Mouse (Mus musculus): ENCODE measurements at regions not wholly inside any gene's neighbourhood (a gene's known extent, or its start where the extent isn't known, plus 50 kb on each side); places are given as distances from the start of the nearest gene placed in this dataset.
"Not testable (repeated sequence)": the region's sequence is repeated elsewhere in the genome, so short reads cannot be mapped to it uniquely, and the experiment has no call there.

- H3K36me3 ChIP-seq = no peaks in the 10 kb centered on the region
- H3K4me1 ChIP-seq (replicated peaks) = peaks cover 29% of the 10 kb centered on the region
- no peaks in the 10 kb centered on the region for H3K9me3 ChIP-seq
- no peaks in the 10 kb centered on the region for H3K27me3 ChIP-seq (ENCODE audit: insufficient read depth, poor library complexity, severe bottlenecking)
- DNase-seq (ENCODE audit: low spot score) = no peak
- H3K27ac ChIP-seq = peak overlapping the region; percentile 16; the same call in 1 of the 2 replicates
- WGBS = 80% methylated on average over 4 of the region's 4 CpGs
- H3K4me3 ChIP-seq = no peak overlapping the region
These were observed 65.8 kb upstream of the Slc44a3 start for GRCm38 (mm10) chr3:121597988-121598387.

GRCm38 (mm10) chr3:121597203-121597602, 65.0 kb upstream of the Slc44a3 start:
- WGBS = 92% methylated on average over 5 of the region's 5 CpGs
- Histone ChIP-seq H3K27me3 (ENCODE audit: insufficient read depth, poor library complexity, severe bottlenecking) (no peaks in the 10 kb centered on the region), H3K4me1 (replicated peaks) (peaks cover 27% of the 10 kb centered on the region), H3K4me3 (no peak overlapping the region), H3K36me3 (no peaks in the 10 kb centered on the region), H3K27ac (no peak overlapping the region), H3K9me3 (no peaks in the 10 kb centered on the region)
- no peak for DNase-seq (ENCODE audit: low spot score)

- DNase-seq (ENCODE audit: low spot score) = no peak
- Histone ChIP-seq H3K36me3 (no peaks in the 10 kb centered on the region), H3K9me3 (peaks cover 5% of the 10 kb centered on the region; the same call in 1 of the 2 replicates), H3K27ac (no peak overlapping the region), H3K4me3 (no peak overlapping the region), H3K4me1 (replicated peaks) (peaks cover 19% of the 10 kb centered on the region; the same call in 1 of the 2 replicates), H3K27me3 (ENCODE audit: insufficient read depth, poor library complexity, severe bottlenecking) (no peaks in the 10 kb centered on the region)
- 75% methylated on average over 4 of the region's 4 CpGs for WGBS
These were observed 62.4 kb upstream of the Slc44a3 start for GRCm38 (mm10) chr3:121594580-121594979.

- no peak overlapping the region for H3K27ac ChIP-seq
- H3K9me3 ChIP-seq = peaks cover 5% of the 10 kb centered on the region; the same call in 1 of the 2 replicates
- no peaks in the 10 kb centered on the region for H3K36me3 ChIP-seq
- 61% methylated on average over 8 of the region's 8 CpGs for WGBS
- H3K27me3 ChIP-seq (ENCODE audit: insufficient read depth, poor library complexity, severe bottlenecking) = no peaks in the 10 kb centered on the region
- no peak overlapping the region for H3K4me3 ChIP-seq
- H3K4me1 ChIP-seq (replicated peaks) = peaks cover 22% of the 10 kb centered on the region
- no peak for DNase-seq (ENCODE audit: low spot score)
These were observed 61.5 kb upstream of the Slc44a3 start for GRCm38 (mm10) chr3:121593598-121594117.

- H3K4me1 ChIP-seq (replicated peaks) = peaks cover 22% of the 10 kb centered on the region
- H3K36me3 ChIP-seq = no peaks in the 10 kb centered on the region
- no peaks in the 10 kb centered on the region for H3K27me3 ChIP-seq (ENCODE audit: insufficient read depth, poor library complexity, severe bottlenecking)
- H3K27ac ChIP-seq = no peak overlapping the region
- peaks cover 5% of the 10 kb centered on the region; the same call in 1 of the 2 replicates for H3K9me3 ChIP-seq
- H3K4me3 ChIP-seq = no peak overlapping the region
- no peak for DNase-seq (ENCODE audit: low spot score)
- 91% methylated on average over 4 of the region's 4 CpGs for WGBS
These were observed 60.9 kb upstream of the Slc44a3 start for GRCm38 (mm10) chr3:121593143-121593542.

- no peaks in the 10 kb centered on the region for H3K36me3 ChIP-seq
- H3K4me3 ChIP-seq = no peak overlapping the region
- no peak for DNase-seq (ENCODE audit: low spot score)
- WGBS = 82% methylated on average over 9 of the region's 9 CpGs
- peak overlapping the region; percentile 50; the same call in 1 of the 2 replicates for H3K27ac ChIP-seq
- H3K27me3 ChIP-seq (ENCODE audit: insufficient read depth, poor library complexity, severe bottlenecking) = no peaks in the 10 kb centered on the region
- peaks cover 5% of the 10 kb centered on the region; the same call in 1 of the 2 replicates for H3K9me3 ChIP-seq
- H3K4me1 ChIP-seq (replicated peaks) = peaks cover 19% of the 10 kb centered on the region
These were observed 57.3 kb upstream of the Slc44a3 start for GRCm38 (mm10) chr3:121589494-121589885.

- H3K27ac ChIP-seq = peak overlapping the region; percentile 50
- no peak overlapping the region for H3K4me3 ChIP-seq
- H3K27me3 ChIP-seq (ENCODE audit: insufficient read depth, poor library complexity, severe bottlenecking) = no peaks in the 10 kb centered on the region
- peaks cover 5% of the 10 kb centered on the region; the same call in 1 of the 2 replicates for H3K9me3 ChIP-seq
- peak; percentile 78 for DNase-seq (ENCODE audit: low spot score)
- H3K36me3 ChIP-seq = no peaks in the 10 kb centered on the region
- WGBS = 60% methylated on average over 14 of the region's 14 CpGs
- H3K4me1 ChIP-seq (replicated peaks) = peaks cover 21% of the 10 kb centered on the region
These were observed 56.7 kb upstream of the Slc44a3 start for GRCm38 (mm10) chr3:121588737-121589493.

- WGBS = 92% methylated on average over 5 of the region's 5 CpGs
- H3K4me1 ChIP-seq (replicated peaks) = peaks cover 26% of the 10 kb centered on the region
- H3K9me3 ChIP-seq = no peaks in the 10 kb centered on the region
- no peak overlapping the region for H3K27ac ChIP-seq
- H3K36me3 ChIP-seq = no peaks in the 10 kb centered on the region
- no peaks in the 10 kb centered on the region for H3K27me3 ChIP-seq (ENCODE audit: insufficient read depth, poor library complexity, severe bottlenecking)
- H3K4me3 ChIP-seq = no peak overlapping the region
- no peak for DNase-seq (ENCODE audit: low spot score)
These were observed 53.1 kb upstream of the Slc44a3 start for GRCm38 (mm10) chr3:121585306-121585705.

- Histone ChIP-seq H3K4me3 (no peak overlapping the region), H3K36me3 (no peaks in the 10 kb centered on the region), H3K9me3 (no peaks in the 10 kb centered on the region), H3K27ac (no peak overlapping the region), H3K27me3 (ENCODE audit: insufficient read depth, poor library complexity, severe bottlenecking) (no peaks in the 10 kb centered on the region), H3K4me1 (replicated peaks) (peaks cover 26% of the 10 kb centered on the region)
- WGBS = 94% methylated on average over 5 of the region's 5 CpGs
- no peak for DNase-seq (ENCODE audit: low spot score)
These were observed 52.5 kb upstream of the Slc44a3 start for GRCm38 (mm10) chr3:121584736-121585151.

- H3K27ac ChIP-seq = no peak overlapping the region
- H3K36me3 ChIP-seq = no peaks in the 10 kb centered on the region
- no peak overlapping the region for H3K4me3 ChIP-seq
- peaks cover 22% of the 10 kb centered on the region for H3K4me1 ChIP-seq (replicated peaks)
- H3K9me3 ChIP-seq = no peaks in the 10 kb centered on the region
- no peaks in the 10 kb centered on the region for H3K27me3 ChIP-seq (ENCODE audit: insufficient read depth, poor library complexity, severe bottlenecking)
- no peak for DNase-seq (ENCODE audit: low spot score)
These were observed 52.1 kb upstream of the Slc44a3 start for GRCm38 (mm10) chr3:121584317-121584716.

- 84% methylated on average over 4 of the region's 4 CpGs for WGBS
- not testable (repeated sequence) for H3K9me3 ChIP-seq; H3K27me3 ChIP-seq (ENCODE audit: insufficient read depth, poor library complexity, severe bottlenecking); DNase-seq (ENCODE audit: low spot score); H3K4me3 ChIP-seq; H3K36me3 ChIP-seq; H3K27ac ChIP-seq; H3K4me1 ChIP-seq (replicated peaks)
These were observed 50.5 kb upstream of the Slc44a3 start for GRCm38 (mm10) chr3:121582711-121583110.

Measured in hindbrain, embryonic 10.5 days (tissue).